9 mouse cellular contexts compared by ENCODE assay signal in genomic region chr8:128450390-128451032, GRCm38 (mm10).
DNase-seq lines count a peak whose midpoint lies in the region; ATAC-seq and TF ChIP-seq lines count a peak whose summit lies in the region.
"Had no signal": no experiment of that assay in that cellular context is flagged by ENCODE, and none has a peak within 500 bp of the region (broad histone marks: within the 10 kb centered on the region; RNA-seq: fewer than 3 reads in every experiment).

No protein-coding gene starts in this region.

- H3K27ac ChIP-seq in lung, embryonic 15.5 days = peak overlapping the region; percentile 63
- peak overlapping the region; percentile 47; the same call in 1 of the 2 replicates for H3K27ac ChIP-seq in heart, embryonic 10.5 days
- peak overlapping the region; percentile 66 for H3K27ac ChIP-seq in kidney, postnatal 0 days
- peak overlapping the region; percentile 89 for H3K27ac ChIP-seq in neural tube, embryonic 13.5 days (replicated peaks)

- H3K9ac ChIP-seq in lung, embryonic 15.5 days = no peak overlapping the region
- no peak overlapping the region for H3K9ac ChIP-seq in kidney, postnatal 0 days (ENCODE audit: low read depth, low read length)
- peak overlapping the region; percentile 43; the same call in 1 of the 2 replicates for H3K9ac ChIP-seq in neural tube, embryonic 13.5 days

- WGBS in lung, embryonic 15.5 days = 67% methylated on average over 9 of the region's 9 CpGs
- WGBS in heart, embryonic 10.5 days = 69% methylated on average over 9 of the region's 9 CpGs
- WGBS in kidney, postnatal 0 days = 13% methylated on average over 9 of the region's 9 CpGs
- WGBS in neural tube, embryonic 13.5 days = 17% methylated on average over 9 of the region's 9 CpGs

- peaks cover 4% of the 10 kb centered on the region for H3K36me3 ChIP-seq in lung, embryonic 15.5 days
- H3K36me3 ChIP-seq in heart, embryonic 10.5 days = peaks cover 50% of the 10 kb centered on the region
- H3K36me3 ChIP-seq in kidney, postnatal 0 days (ENCODE audit: insufficient read depth, low read length) = no peaks in the 10 kb centered on the region; the same call in 1 of the 2 replicates
- peaks cover 27% of the 10 kb centered on the region for H3K36me3 ChIP-seq in neural tube, embryonic 13.5 days

- H3K4me3 ChIP-seq in lung, embryonic 15.5 days = no peak overlapping the region
- H3K4me3 ChIP-seq in heart, embryonic 10.5 days = no peak overlapping the region
- H3K4me3 ChIP-seq in kidney, postnatal 0 days (replicated peaks; ENCODE audit: low read depth, low read length) = no peak overlapping the region
- H3K4me3 ChIP-seq in neural tube, embryonic 13.5 days = no peak overlapping the region

- no peak for TF ChIP-seq CTCF in kidney, postnatal 0 days (IDR thresholded peaks at IDR 0.05; ENCODE audit: low read depth)

- no peaks in the 10 kb centered on the region for H3K27me3 ChIP-seq in lung, embryonic 15.5 days
- H3K27me3 ChIP-seq in heart, embryonic 10.5 days (ENCODE audit: insufficient read depth, poor library complexity, severe bottlenecking) = no peaks in the 10 kb centered on the region
- no peaks in the 10 kb centered on the region for H3K27me3 ChIP-seq in kidney, postnatal 0 days (ENCODE audit: insufficient read depth, low read length)
- no peaks in the 10 kb centered on the region for H3K27me3 ChIP-seq in neural tube, embryonic 13.5 days

- peaks cover 47% of the 10 kb centered on the region for H3K4me1 ChIP-seq in lung, embryonic 15.5 days
- H3K4me1 ChIP-seq in heart, embryonic 10.5 days = 0 out of 2 replicates have a peak, but pooled peaks cover 5% of the 10 kb centered on the region
- peaks cover 9% of the 10 kb centered on the region for H3K4me1 ChIP-seq in kidney, postnatal 0 days (replicated peaks; ENCODE audit: insufficient read depth, low read length)
- H3K4me1 ChIP-seq in neural tube, embryonic 13.5 days (replicated peaks) = peaks cover 52% of the 10 kb centered on the region

- ATAC-seq in lung, embryonic 15.5 days (ENCODE audit: borderline replicate concordance, extremely low read depth, low FRiP score, low TSS enrichment) = no peak
- peak; percentile 59; the same call in 1 of the 2 replicates for ATAC-seq in kidney, postnatal 0 days (replicated peaks; ENCODE audit: low FRiP score, low read depth)
- ATAC-seq in neural tube, embryonic 13.5 days (ENCODE audit: low read depth) = peak; percentile 78

- no peaks in the 10 kb centered on the region for H3K9me3 ChIP-seq in lung, embryonic 15.5 days
- H3K9me3 ChIP-seq in heart, embryonic 10.5 days = no peaks in the 10 kb centered on the region
- no peaks in the 10 kb centered on the region for H3K9me3 ChIP-seq in kidney, postnatal 0 days (replicated peaks; ENCODE audit: low read length)
- no peaks in the 10 kb centered on the region for H3K9me3 ChIP-seq in neural tube, embryonic 13.5 days

- DNase-seq in lung, postnatal 14 days = no peak
- no peak for DNase-seq in heart, embryonic 10.5 days (ENCODE audit: low spot score)
- peak; percentile 82 for DNase-seq in kidney, postnatal 0 days (ENCODE audit: low spot score)
- DNase-seq in layer of hippocampus, adult 11-12 months (ENCODE audit: low spot score) = no peak
- no peak for DNase-seq in gastrocnemius, postnatal 25 days
- DNase-seq: cerebellum, postnatal 10 days; thymus, postnatal 14 days had no signal

- H3K4me2 ChIP-seq in lung, embryonic 15.5 days = no peak overlapping the region
- 0 out of 2 replicates have a peak overlapping the region, but pooled peaks have one; percentile 11 for H3K4me2 ChIP-seq in kidney, postnatal 0 days (ENCODE audit: low read length)
- H3K4me2 ChIP-seq in neural tube, embryonic 13.5 days = peak overlapping the region; percentile 21
